Mouse (Mus musculus) forebrain, embryonic 16.5 days (tissue): ENCODE data around the gene Atp6ap2. TPM values are rescaled to one million over a fixed set of nuclear protein-coding genes. Genes with fewer than 3 reads are reported as not detected.
"Not testable (repeated sequence)": the region's sequence is repeated elsewhere in the genome, so short reads cannot be mapped to it uniquely, and the experiment has no call there.

Experiments used
- ATAC-seq: fragments of 200-750 bp; cut with Nextera tagmentation; 2 replicates; pipeline ENCODE4 v1.8.0; 2017; ENCODE audit warnings: mild to moderate bottlenecking, moderate library complexity
- H3K27ac ChIP-seq: fragments of 300-500 bp; sonication (generic); 2 replicates; pipeline ENCODE4 v1.5.1; 2014; ENCODE audit warnings: low read length, control low read depth
- H3K27me3 ChIP-seq: fragments of 300-500 bp; sonication (generic); replicated peaks from 2 replicates; pipeline ENCODE4 v1.6.1; 2014; ENCODE audit warnings: low read length; ENCODE audit not compliant: control insufficient read depth, insufficient read depth
- H3K36me3 ChIP-seq: fragments of 300-500 bp; sonication (generic); 2 replicates; pipeline ENCODE4 v1.6.1; 2014; ENCODE audit not compliant: control insufficient read depth, insufficient read depth
- H3K4me1 ChIP-seq: fragments of 300-500 bp; sonication (generic); replicated peaks from 2 replicates; pipeline ENCODE4 v1.6.1; 2014; ENCODE audit warnings: low read length; ENCODE audit not compliant: control insufficient read depth, insufficient read depth
- H3K4me2 ChIP-seq: fragments of 300-500 bp; sonication (generic); 2 replicates; pipeline ENCODE4 v1.6.1; 2014; ENCODE audit warnings: mild to moderate bottlenecking, low read length, control low read depth
- H3K4me3 ChIP-seq: fragments of 300-500 bp; sonication (generic); replicated peaks from 2 replicates; pipeline ENCODE4 v1.5.1; 2014; ENCODE audit warnings: mild to moderate bottlenecking, low read length, control low read depth
- H3K9ac ChIP-seq: fragments of 300-500 bp; sonication (generic); replicated peaks from 2 replicates; pipeline ENCODE4 v1.6.1; 2014; ENCODE audit warnings: low read depth, low read length, control low read depth
- H3K9me3 ChIP-seq: fragments of 300-500 bp; sonication (generic); 2 replicates; pipeline ENCODE4 v1.6.1; 2016; ENCODE audit warnings: low read length; ENCODE audit not compliant: control insufficient read depth
- WGBS: fragments of 180-500 bp; shearing (Covaris S2); extraction: QIAGEN DNeasy Blood & Tissue Kit; methylation state at CpG from one replicate; pipeline ENCODE4 v1.1.7; 2014; 5-methylcytosine and 5-hydroxymethylcytosine counted together
- polyA plus RNA-seq: library from polyadenylated mRNA; unstranded; fragments of >200 nt; fragmentation: Nextera tagmentation; extraction: Ambion mirVana; gene quantifications from 2 replicates; pipeline ENCODE4 v1.2.1, GENCODE M21; 2015

Gene Atp6ap2
- polyA plus RNA-seq, 1 experiment from 2014 or later = 167 TPM

DNA sequence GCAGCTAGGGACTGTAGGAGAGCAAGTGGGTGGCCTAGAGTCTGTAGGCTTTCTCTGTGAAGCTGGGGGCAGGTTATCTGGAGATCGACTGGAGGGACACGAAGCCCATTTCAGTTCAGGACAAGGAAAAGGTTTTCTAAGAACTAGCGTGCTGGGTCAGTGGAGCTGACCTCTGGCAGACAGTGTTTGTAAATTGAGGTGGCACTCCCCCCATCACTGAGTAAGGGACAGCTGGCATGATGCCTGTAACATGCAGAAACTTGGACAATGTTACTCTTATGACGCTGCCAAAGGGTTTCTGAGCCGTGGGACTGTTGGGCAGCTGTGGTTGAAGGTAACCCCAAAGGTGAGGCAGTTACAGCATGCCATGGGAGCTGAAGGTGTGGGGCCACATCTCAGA is 4.4 kb downstream of the Atp6ap2 start:
- peaks cover 11% of the 10 kb centered on the region for H3K4me1 ChIP-seq
- no peak overlapping the region for H3K4me3 ChIP-seq
- H3K9ac ChIP-seq = no peak overlapping the region
- no peak for ATAC-seq
- no peaks in the 10 kb centered on the region for H3K27me3 ChIP-seq
- no peak overlapping the region for H3K27ac ChIP-seq
- H3K9me3 ChIP-seq = no peaks in the 10 kb centered on the region
- H3K36me3 ChIP-seq = no peaks in the 10 kb centered on the region
- no peak overlapping the region for H3K4me2 ChIP-seq
- WGBS = 56% methylated on average over 5 of the region's 5 CpGs

DNA sequence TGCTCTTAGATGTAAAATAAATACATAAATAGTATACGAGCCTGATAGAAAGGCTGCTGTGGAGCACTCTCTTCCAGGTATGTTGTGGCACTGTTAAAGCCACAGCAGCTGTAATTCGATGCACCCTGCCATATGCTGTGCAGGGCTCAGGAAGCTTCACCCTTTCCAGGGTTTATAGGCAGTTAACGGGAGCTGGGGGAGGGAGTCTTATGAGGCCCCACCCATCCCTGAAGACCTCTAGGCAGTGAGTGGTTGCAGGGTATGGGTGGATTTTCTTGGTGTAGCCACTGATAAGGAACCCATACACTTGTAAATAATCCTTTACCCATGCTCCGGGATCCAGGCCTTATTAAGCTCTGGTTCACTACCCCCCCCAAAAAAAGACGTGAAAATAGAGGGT is 6.2 kb downstream of the Atp6ap2 start:
- Histone ChIP-seq H3K36me3 (no peaks in the 10 kb centered on the region), H3K4me3 (no peak overlapping the region), H3K27ac (no peak overlapping the region), H3K4me1 (peaks cover 8% of the 10 kb centered on the region), H3K4me2 (no peak overlapping the region), H3K9me3 (no peaks in the 10 kb centered on the region), H3K9ac (no peak overlapping the region), H3K27me3 (no peaks in the 10 kb centered on the region)
- ATAC-seq = no peak
- 77% methylated on average over 5 of the region's 5 CpGs for WGBS

DNA sequence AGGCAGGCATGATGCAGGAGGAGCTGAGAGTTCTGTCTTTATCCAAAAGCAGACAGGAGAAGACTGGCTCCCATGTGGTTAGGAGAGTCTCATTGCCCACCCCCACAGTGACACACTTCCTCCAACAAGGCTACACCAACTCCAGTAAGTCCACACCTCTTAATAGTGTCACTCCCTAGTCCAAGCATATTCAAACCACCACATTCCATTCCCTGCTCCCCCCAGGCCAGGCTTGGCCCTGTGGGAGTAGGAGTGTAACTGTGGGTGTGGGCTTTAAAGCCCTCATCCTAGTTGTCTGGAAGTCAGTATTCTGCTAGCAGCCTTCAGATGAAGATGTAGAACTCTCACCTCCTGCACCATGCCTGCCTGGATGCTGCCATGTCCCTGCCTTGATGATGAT is 22.9 kb downstream of the Atp6ap2 start:
- H3K4me1 ChIP-seq, H3K9me3 ChIP-seq, H3K36me3 ChIP-seq, H3K27me3 ChIP-seq, H3K4me3 ChIP-seq, H3K9ac ChIP-seq, H3K27ac ChIP-seq, ATAC-seq, H3K4me2 ChIP-seq: not testable (repeated sequence)

DNA sequence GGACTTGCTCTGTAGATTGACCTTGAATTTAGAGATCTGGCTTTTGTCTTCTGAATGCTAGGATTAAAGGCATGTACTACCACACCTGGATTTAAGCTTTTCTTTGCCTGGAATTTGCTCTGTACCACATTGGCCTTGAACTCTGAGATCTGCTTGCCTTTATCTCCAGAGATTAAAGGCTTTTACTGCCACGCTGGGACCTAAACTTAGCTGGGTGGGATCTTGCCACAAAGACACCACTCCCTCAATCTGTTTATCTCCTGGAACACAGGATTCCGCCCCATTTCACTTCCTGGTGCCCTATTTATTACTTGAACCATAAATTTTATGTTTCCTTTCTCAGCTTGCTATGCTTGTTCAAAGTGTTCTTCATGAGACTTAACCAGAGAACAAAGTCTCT is 23.6 kb downstream of the Atp6ap2 start:
- no peaks in the 10 kb centered on the region for H3K9me3 ChIP-seq
- H3K36me3 ChIP-seq = peaks cover 5% of the 10 kb centered on the region; the same call in 1 of the 2 replicates
- 89% methylated on average over 2 of the region's 2 CpGs for WGBS
- no peak overlapping the region for H3K27ac ChIP-seq
- no peak for ATAC-seq
- no peak overlapping the region for H3K9ac ChIP-seq
- H3K27me3 ChIP-seq = no peaks in the 10 kb centered on the region
- no peak overlapping the region for H3K4me3 ChIP-seq
- no peak overlapping the region for H3K4me2 ChIP-seq
- no peaks in the 10 kb centered on the region for H3K4me1 ChIP-seq

DNA sequence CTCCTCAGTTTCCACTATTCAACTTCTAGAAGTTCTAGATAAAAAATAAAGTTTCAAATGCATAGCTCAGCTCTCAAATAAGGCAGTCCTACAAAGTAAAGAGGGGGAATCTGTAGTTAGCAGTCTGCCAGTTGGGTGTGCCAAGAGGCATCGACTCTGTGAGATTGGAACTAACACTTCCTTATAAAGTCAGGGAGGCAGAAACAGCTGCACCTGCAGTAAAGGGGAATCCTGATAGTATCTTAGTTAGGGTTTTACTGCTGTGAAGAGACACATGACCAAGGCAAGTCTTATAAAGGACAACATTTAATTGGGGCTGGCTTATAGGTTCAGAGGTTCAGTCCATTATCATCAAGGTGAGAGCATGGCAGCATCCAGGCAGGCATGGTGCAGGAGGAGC is 24.8 kb downstream of the Atp6ap2 start:
- ATAC-seq, H3K36me3 ChIP-seq, H3K4me2 ChIP-seq, H3K9me3 ChIP-seq, H3K4me3 ChIP-seq, H3K9ac ChIP-seq, H3K27ac ChIP-seq, H3K27me3 ChIP-seq, H3K4me1 ChIP-seq: not testable (repeated sequence)
- WGBS = 86% methylated on average over 1 of the region's 1 CpGs

DNA sequence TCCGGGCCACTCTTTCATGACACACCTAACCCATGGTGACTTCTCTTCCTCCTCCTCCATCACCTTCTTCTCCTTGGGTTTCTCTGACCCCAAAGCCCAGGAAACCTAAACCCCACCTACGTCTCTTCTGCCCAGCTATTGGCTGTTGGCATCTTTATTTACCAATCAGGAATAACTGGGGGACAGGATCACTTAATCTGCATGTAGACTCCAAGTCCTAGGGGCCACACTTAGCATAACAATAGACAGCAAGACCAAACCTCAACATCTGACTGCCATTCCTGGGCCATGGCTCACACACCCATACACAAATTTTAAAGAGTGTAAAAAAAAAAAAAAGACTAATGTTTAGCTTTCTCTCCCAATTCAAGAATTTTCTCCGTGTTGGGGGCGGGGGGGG is 37.5 kb downstream of the Atp6ap2 start:
- H3K27me3 ChIP-seq = no peaks in the 10 kb centered on the region
- H3K4me3 ChIP-seq = no peak overlapping the region
- WGBS = 80% methylated on average over 4 of the region's 4 CpGs
- no peak overlapping the region for H3K4me2 ChIP-seq
- H3K9ac ChIP-seq = no peak overlapping the region
- H3K36me3 ChIP-seq = no peaks in the 10 kb centered on the region
- H3K27ac ChIP-seq = no peak overlapping the region
- no peak for ATAC-seq
- no peaks in the 10 kb centered on the region for H3K9me3 ChIP-seq
- no peaks in the 10 kb centered on the region for H3K4me1 ChIP-seq

DNA sequence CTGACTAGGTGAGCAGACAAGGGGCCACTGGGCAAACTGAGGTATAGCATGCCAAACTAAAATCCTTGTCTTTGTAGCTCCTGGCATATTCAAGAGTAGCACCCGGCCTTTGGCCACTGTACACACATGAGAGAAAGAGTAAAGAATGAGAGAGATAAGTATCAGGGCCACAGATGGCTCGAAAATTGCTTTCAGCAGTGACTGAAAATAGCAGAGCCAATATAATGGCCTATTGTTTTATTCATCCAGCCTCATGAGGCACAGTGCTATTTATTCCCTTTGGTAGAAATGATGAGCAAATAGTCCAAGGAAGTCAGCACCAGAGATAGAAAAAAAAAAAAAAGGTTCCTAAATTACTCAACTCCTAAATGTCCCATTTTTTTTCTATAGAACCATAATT is 57.4 kb downstream of the Atp6ap2 start:
- Histone ChIP-seq H3K27ac (no peak overlapping the region), H3K4me1 (0 out of 2 replicates have a peak, but pooled peaks cover 4% of the 10 kb centered on the region), H3K36me3 (no peaks in the 10 kb centered on the region), H3K27me3 (no peaks in the 10 kb centered on the region), H3K4me3 (no peak overlapping the region), H3K9ac (no peak overlapping the region), H3K4me2 (no peak overlapping the region), H3K9me3 (no peaks in the 10 kb centered on the region)
- ATAC-seq = no peak
- 27% methylated on average over 2 of the region's 2 CpGs for WGBS

DNA sequence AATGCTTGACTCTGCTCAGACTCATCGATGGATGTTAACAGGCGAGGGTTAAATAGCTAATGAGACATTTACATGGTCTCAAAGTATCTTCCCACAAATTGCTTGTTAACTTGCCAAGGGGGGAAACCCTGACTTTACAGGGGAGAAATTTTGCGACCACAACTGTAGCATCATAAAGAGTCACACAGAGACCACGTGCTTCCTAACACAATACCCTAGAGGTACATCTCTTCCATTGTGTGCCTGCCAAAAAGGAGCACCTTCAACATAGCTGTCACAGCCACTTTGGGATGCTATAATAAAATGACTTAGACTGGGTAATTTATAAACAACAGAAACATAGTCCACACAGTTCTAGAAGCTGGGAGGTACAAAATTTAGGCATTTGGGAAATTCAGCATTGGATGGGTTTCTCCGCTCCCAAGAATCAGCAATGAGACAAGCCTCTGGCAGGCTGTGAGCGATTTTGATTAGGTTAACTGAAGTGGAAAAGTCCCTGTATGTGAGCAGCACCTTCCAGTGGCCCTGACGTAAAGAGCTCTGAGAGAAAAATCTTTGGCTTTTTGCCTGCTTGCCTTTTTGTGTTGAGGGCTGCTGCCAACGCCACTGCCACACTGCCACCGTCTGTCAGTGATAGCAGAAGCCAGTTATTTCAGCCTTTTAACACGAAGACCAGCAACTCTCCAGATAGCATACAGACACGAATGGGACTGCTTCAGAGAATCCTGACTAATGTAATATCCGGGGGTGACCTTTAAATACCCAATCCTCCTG is 58.1 kb downstream of the Atp6ap2 start:
- H3K4me2 ChIP-seq = no peak overlapping the region
- H3K27me3 ChIP-seq = no peaks in the 10 kb centered on the region
- H3K4me1 ChIP-seq = 0 out of 2 replicates have a peak, but pooled peaks cover 4% of the 10 kb centered on the region
- ATAC-seq = peak; percentile 78
- no peaks in the 10 kb centered on the region for H3K36me3 ChIP-seq
- H3K27ac ChIP-seq = no peak overlapping the region; the same call in 1 of the 2 replicates
- no peak overlapping the region for H3K4me3 ChIP-seq
- no peak overlapping the region for H3K9ac ChIP-seq
- WGBS = 36% methylated on average over 12 of the region's 12 CpGs
- H3K9me3 ChIP-seq = no peaks in the 10 kb centered on the region

DNA sequence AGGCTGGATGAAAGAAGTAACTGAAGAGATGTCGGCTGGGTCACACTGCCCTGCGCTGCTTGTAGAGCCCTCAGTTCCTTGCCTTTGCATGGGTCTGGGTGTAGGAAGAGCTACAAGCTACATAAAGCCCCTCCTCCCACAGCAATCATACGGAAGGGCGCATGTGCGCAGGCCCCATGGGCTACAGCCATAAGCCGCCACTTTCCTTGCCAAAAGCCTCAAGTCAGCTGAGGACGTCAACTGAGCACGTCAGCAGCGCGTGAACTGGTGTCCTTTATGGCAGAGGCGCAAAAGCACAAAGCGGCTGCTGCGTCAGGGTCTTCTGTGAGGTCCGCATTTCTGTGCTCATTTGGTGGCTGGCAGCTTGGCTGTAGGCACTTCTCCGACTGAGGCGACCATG is 64.3 kb downstream of the Atp6ap2 start:
- Histone ChIP-seq H3K4me1 (no peaks in the 10 kb centered on the region), H3K9ac (no peak overlapping the region), H3K36me3 (peaks cover 2% of the 10 kb centered on the region; the same call in 1 of the 2 replicates), H3K4me2 (no peak overlapping the region), H3K4me3 (no peak overlapping the region), H3K9me3 (no peaks in the 10 kb centered on the region), H3K27me3 (no peaks in the 10 kb centered on the region), H3K27ac (no peak overlapping the region)
- no peak for ATAC-seq
- 84% methylated on average over 15 of the region's 16 CpGs for WGBS

DNA sequence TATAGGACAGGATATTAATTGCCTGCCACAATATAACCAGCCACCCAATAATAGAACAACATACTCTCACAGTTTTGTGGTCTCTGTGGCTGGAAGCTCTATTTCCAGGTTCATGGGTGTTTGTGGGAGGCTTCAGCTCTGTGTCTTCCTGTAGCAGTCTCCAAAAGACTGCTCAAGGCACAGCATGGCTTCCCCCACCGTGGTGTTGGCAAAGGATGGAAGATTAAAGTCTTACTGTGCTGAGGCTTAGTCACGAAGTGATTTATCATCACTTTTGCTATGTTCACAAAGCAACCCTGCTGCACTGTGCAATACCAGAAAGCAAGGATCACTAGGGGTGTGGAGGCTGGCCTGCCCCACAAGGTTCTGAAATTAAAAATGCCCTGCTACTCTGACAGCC is 66.3 kb downstream of the Atp6ap2 start:
- no peak for ATAC-seq
- no peaks in the 10 kb centered on the region for H3K9me3 ChIP-seq
- no peaks in the 10 kb centered on the region for H3K27me3 ChIP-seq
- H3K4me1 ChIP-seq = no peaks in the 10 kb centered on the region
- H3K4me3 ChIP-seq = no peak overlapping the region
- H3K27ac ChIP-seq = no peak overlapping the region
- H3K4me2 ChIP-seq = no peak overlapping the region
- peaks cover 5% of the 10 kb centered on the region; the same call in 1 of the 2 replicates for H3K36me3 ChIP-seq
- WGBS = 69% methylated on average over 2 of the region's 2 CpGs
- no peak overlapping the region for H3K9ac ChIP-seq
